Mouse (Mus musculus): Measurements from ENCODE around the gene Epop.

The Epop gene

GRCm38 (mm10) chr11:97627556-97628302, 1.8 kb downstream of the Epop start:
- no peak for DNase-seq

- no peak for DNase-seq
These were observed 2.7 kb downstream of the Epop start for GRCm38 (mm10) chr11:97626850-97627249.

- DNase-seq, result no peak
These were observed 3.1 kb downstream of the Epop start for GRCm38 (mm10) chr11:97626431-97626830.

GRCm38 (mm10) chr11:97625551-97625950, 4.0 kb downstream of the Epop start:
- DNase-seq, result no peak

- DNase-seq, result no peak
These were observed 6.3 kb downstream of the Epop start for GRCm38 (mm10) chr11:97623166-97623565.

- DNase-seq, result peak; percentile 72 to 81
These were observed 7.1 kb downstream of the Epop start for GRCm38 (mm10) chr11:97622440-97622839.

- DNase-seq, result peak; percentile 77 to 85
These were observed 10.1 kb downstream of the Epop start for GRCm38 (mm10) chr11:97619391-97619795.

GRCm38 (mm10) chr11:97618368-97618767, 11.1 kb downstream of the Epop start:
- no peak for DNase-seq

- no peak for DNase-seq
These were observed 14.2 kb downstream of the Epop start for GRCm38 (mm10) chr11:97615276-97615675.

GRCm38 (mm10) chr11:97611076-97611475, 18.4 kb downstream of the Epop start:
- no peak for DNase-seq

GRCm38 (mm10) chr11:97609743-97610142, 19.8 kb downstream of the Epop start:
- no peak for DNase-seq

- no peak for DNase-seq
These were observed 20.6 kb downstream of the Epop start for GRCm38 (mm10) chr11:97608933-97609332.

GRCm38 (mm10) chr11:97607056-97607725, 22.3 kb downstream of the Epop start:
- DNase-seq, result no peak

GRCm38 (mm10) chr11:97603891-97604290, 25.6 kb downstream of the Epop start:
- DNase-seq, result no peak

GRCm38 (mm10) chr11:97602223-97602622, 27.3 kb downstream of the Epop start:
- no peak for DNase-seq

- DNase-seq, result no peak
These were observed 30.4 kb downstream of the Epop start for GRCm38 (mm10) chr11:97599104-97599503.

GRCm38 (mm10) chr11:97597945-97598691, 31.4 kb downstream of the Epop start:
- DNase-seq, result no peak

- DNase-seq, result no peak
These were observed 35.4 kb downstream of the Epop start for GRCm38 (mm10) chr11:97594136-97594535.

- DNase-seq, result no peak
These were observed 37.6 kb downstream of the Epop start for GRCm38 (mm10) chr11:97591910-97592309.

GRCm38 (mm10) chr11:97590227-97590960, 39.1 kb downstream of the Epop start:
- peak; percentile 41 to 49 for DNase-seq

- no peak for DNase-seq
These were observed 40.3 kb downstream of the Epop start for GRCm38 (mm10) chr11:97589216-97589615.

GRCm38 (mm10) chr11:97585932-97586331, 43.6 kb downstream of the Epop start:
- DNase-seq, result no peak

GRCm38 (mm10) chr11:97584476-97584875, 45.0 kb downstream of the Epop start:
- DNase-seq, result no peak

Measured in cerebellum, postnatal 36 days (tissue).